Mouse (Mus musculus): Measurements from ENCODE around the gene Gins2. TPM values are rescaled to one million over a fixed set of nuclear protein-coding genes. Genes with fewer than 3 reads are reported as not detected.

The Gins2 gene
- polyA plus RNA-seq, 1 experiment from 2014 or later: 23.1 TPM

DNA sequence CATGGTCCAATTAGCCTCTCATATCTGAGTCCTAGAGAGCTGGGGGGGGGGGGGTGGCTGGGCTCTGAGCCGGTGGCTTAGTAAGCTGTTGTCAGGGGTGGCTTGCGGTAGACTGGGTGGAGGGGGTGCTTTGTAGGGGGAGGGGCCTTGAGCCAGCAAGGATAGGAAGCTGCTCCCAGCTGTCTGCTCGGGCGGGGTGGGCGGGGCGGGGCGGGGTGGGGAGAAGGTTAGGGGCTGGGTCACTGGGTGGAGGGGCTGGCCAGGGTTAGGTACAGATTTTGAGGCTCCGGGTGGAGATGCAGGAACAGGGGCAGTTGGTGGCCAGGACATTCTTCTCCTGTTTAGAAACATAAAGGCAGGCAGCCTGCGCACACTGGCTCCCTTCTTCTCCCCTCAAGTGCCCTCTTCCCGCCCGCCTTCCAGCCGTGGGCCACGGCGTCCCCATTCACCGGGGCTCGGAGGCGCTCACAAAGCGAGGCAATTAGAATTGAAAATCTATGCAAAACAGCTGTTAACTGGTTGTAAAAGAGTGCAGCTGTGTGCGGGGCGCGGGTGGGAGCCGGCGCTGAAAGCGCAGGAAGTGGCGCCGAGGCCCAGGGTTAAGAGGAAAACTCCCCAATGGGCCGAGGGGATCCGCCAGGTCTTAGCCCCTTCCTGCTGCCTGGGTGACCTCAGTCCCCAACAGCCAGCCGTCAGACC is 56.4 kb downstream of the Gins2 start:
- ATAC-seq: no peak
- Histone ChIP-seq H3K27ac (ENCODE audit: low read depth, low read length) (0 out of 2 replicates have a peak overlapping the region, but pooled peaks have one; percentile 15), H3K4me3 (ENCODE audit: low read depth, low read length) (no peak overlapping the region), H3K9ac (ENCODE audit: low read depth, low read length) (no peak overlapping the region), H3K9me3 (ENCODE audit: control insufficient read depth) (no peaks in the 10 kb centered on the region), H3K36me3 (ENCODE audit: control insufficient read depth, insufficient read depth) (no peaks in the 10 kb centered on the region), H3K4me1 (replicated peaks; ENCODE audit: control insufficient read depth, insufficient read depth, low read length) (peaks cover 19% of the 10 kb centered on the region), H3K4me2 (replicated peaks; ENCODE audit: low read depth) (peak overlapping the region; percentile 41), H3K27me3 (replicated peaks; ENCODE audit: control insufficient read depth, insufficient read depth, low read length) (no peaks in the 10 kb centered on the region; the same call in 1 of the 2 replicates)
- 20% methylated on average over 28 of the region's 29 CpGs for WGBS
- TF ChIP-seq CTCF (IDR thresholded peaks at IDR 0.05; ENCODE audit: low read depth): no peak

DNA sequence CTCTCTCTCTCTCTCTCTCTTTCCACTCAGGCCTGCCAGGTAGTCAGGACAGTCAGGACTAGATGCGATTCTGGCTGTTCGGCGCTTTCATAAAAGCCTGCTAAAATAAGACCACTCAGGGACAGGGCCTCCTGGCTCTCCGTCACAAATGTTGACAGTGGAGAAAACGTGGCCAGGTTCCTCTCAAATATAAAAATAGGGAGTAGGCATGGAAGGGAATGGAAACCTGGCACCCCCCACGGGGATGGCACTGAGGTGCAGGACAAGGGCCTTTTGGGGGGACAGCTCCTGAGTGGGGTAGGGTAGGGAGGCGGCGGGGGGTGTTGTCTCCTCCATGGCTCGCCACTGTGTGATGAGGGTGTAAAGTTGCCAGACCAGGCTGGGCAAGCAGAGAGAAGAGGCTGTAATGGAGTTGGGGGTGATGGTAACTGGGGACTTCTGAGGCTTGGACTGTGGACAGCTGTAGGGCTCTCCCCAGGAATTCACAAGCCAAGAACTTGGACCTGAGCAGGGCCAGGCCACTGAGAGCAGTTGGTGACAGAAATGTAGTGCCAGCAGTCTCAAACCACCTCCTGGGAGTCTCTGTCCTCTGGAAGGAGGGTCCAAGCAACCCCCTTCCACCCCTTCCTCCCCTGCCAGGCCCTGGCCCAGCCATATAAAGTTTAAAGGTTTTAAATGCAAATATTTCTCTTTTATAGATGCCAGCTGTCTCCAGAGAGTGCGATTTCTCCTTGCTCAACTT is 57.2 kb downstream of the Gins2 start:
- 0 out of 2 replicates have a peak overlapping the region, but pooled peaks have one; percentile 15 for H3K27ac ChIP-seq (ENCODE audit: low read depth, low read length)
- no peak overlapping the region for H3K9ac ChIP-seq (ENCODE audit: low read depth, low read length)
- no peak for ATAC-seq
- no peaks in the 10 kb centered on the region for H3K36me3 ChIP-seq (ENCODE audit: control insufficient read depth, insufficient read depth)
- TF ChIP-seq CTCF (IDR thresholded peaks at IDR 0.05; ENCODE audit: low read depth): no peak
- WGBS: 64% methylated on average over 10 of the region's 10 CpGs
- H3K4me3 ChIP-seq (ENCODE audit: low read depth, low read length): no peak overlapping the region
- peaks cover 19% of the 10 kb centered on the region for H3K4me1 ChIP-seq (replicated peaks; ENCODE audit: control insufficient read depth, insufficient read depth, low read length)
- H3K27me3 ChIP-seq (replicated peaks; ENCODE audit: control insufficient read depth, insufficient read depth, low read length): no peaks in the 10 kb centered on the region; the same call in 1 of the 2 replicates
- no peaks in the 10 kb centered on the region for H3K9me3 ChIP-seq (ENCODE audit: control insufficient read depth)
- H3K4me2 ChIP-seq (replicated peaks; ENCODE audit: low read depth): peak overlapping the region; percentile 41; the same call in 1 of the 2 replicates

DNA sequence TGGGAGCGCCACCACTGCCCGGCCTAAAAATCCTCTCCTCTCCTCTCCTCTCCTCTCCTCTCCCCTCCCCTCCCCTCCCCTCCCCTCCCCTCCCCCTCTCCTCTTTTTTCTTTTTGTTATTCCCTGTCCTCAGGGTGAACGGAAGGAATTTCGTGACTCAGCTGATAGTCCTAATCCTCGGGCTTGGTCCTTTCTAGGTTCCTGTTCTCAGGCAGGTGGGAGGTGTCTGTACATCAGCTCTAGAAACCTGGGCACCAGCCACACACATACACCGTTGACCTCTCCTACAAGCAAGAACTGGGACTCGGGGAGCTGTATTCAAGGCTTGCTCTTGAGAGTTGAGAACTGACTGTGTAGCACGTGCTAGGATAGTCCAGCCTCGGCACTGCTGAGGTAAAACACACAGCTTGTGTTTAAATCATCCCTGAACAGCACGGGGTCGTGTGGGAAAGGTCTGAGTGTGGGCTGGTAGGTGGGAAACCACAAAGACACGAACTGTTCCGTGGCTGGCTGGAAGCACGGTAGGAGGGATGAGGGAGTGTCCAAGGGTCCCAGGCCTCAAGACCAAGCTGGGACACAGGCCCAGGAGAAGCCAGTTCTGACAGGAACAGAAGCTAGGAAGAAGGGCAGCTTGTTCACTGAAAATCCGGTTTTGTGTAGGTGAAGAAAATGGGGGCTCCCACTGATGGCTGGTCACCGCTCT is 58.0 kb downstream of the Gins2 start:
- H3K4me1 ChIP-seq (replicated peaks; ENCODE audit: control insufficient read depth, insufficient read depth, low read length): peaks cover 17% of the 10 kb centered on the region
- no peaks in the 10 kb centered on the region; the same call in 1 of the 2 replicates for H3K27me3 ChIP-seq (replicated peaks; ENCODE audit: control insufficient read depth, insufficient read depth, low read length)
- TF ChIP-seq CTCF (IDR thresholded peaks at IDR 0.05; ENCODE audit: low read depth): no peak
- no peak overlapping the region for H3K27ac ChIP-seq (ENCODE audit: low read depth, low read length)
- no peaks in the 10 kb centered on the region for H3K9me3 ChIP-seq (ENCODE audit: control insufficient read depth)
- no peak overlapping the region for H3K4me3 ChIP-seq (ENCODE audit: low read depth, low read length)
- no peak overlapping the region for H3K4me2 ChIP-seq (replicated peaks; ENCODE audit: low read depth)
- no peak overlapping the region for H3K9ac ChIP-seq (ENCODE audit: low read depth, low read length)
- 77% methylated on average over 16 of the region's 16 CpGs for WGBS
- ATAC-seq: no peak
- no peaks in the 10 kb centered on the region for H3K36me3 ChIP-seq (ENCODE audit: control insufficient read depth, insufficient read depth)

DNA sequence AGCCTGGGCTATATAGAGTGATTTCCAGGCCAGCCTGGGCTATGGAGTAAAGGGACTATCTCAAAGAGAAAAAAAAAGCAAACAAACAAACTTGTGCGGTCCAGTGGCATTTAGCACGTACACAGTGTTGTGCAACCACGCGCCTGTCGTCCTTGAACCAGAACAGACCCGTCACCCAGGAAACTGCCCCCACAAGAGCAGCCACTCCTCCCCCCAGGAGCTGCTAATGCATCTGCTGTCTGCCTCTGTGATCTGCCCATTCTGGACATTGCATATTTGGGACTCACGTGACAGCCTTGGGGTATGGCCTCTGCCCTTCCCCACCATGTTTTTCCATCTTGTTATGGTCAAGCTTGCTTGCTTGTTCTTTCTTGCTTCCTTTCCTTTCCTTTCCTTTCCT is 59.9 kb downstream of the Gins2 start:
- H3K4me2 ChIP-seq (replicated peaks; ENCODE audit: low read depth): no peak overlapping the region
- H3K27me3 ChIP-seq (replicated peaks; ENCODE audit: control insufficient read depth, insufficient read depth, low read length): no peaks in the 10 kb centered on the region; the same call in 1 of the 2 replicates
- H3K4me1 ChIP-seq (replicated peaks; ENCODE audit: control insufficient read depth, insufficient read depth, low read length): peaks cover 20% of the 10 kb centered on the region
- no peak overlapping the region for H3K9ac ChIP-seq (ENCODE audit: low read depth, low read length)
- 44% methylated on average over 7 of the region's 7 CpGs for WGBS
- H3K9me3 ChIP-seq (ENCODE audit: control insufficient read depth): no peaks in the 10 kb centered on the region
- ATAC-seq: no peak
- no peak overlapping the region for H3K4me3 ChIP-seq (ENCODE audit: low read depth, low read length)
- no peaks in the 10 kb centered on the region for H3K36me3 ChIP-seq (ENCODE audit: control insufficient read depth, insufficient read depth)
- TF ChIP-seq CTCF (IDR thresholded peaks at IDR 0.05; ENCODE audit: low read depth): no peak
- H3K27ac ChIP-seq (ENCODE audit: low read depth, low read length): no peak overlapping the region

Small RNAs within 50 kb of the gene (microRNA-seq; reads per million reads assigned to microRNA genes)
- gene Mir7687: not detected

Other genes starting within 250 kb of the Gins2 start
- 3.9 and 4.0 TPM in 2 replicates for gene 1190005I06Rik, start 58.3 kb upstream of the Gins2 start, polyA plus RNA-seq (2015; fragmentation: Nextera tagmentation; extraction: Ambion mirVana)
- gene Gm27021, start 78.8 kb upstream of the Gins2 start, polyA plus RNA-seq (2015; fragmentation: Nextera tagmentation; extraction: Ambion mirVana): 1.0 and 1.9 TPM in 2 replicates
- gene Cox4i1, start 78.9 kb upstream of the Gins2 start, polyA plus RNA-seq (2015; fragmentation: Nextera tagmentation; extraction: Ambion mirVana): 2,406 and 2,420 TPM in 2 replicates
- 127 and 135 TPM in 2 replicates for gene Emc8, start 79.3 kb upstream of the Gins2 start, polyA plus RNA-seq (2015; fragmentation: Nextera tagmentation; extraction: Ambion mirVana)
- 79.5 and 92.3 TPM in 2 replicates for gene Irf8, start 147.1 kb upstream of the Gins2 start, polyA plus RNA-seq (2015; fragmentation: Nextera tagmentation; extraction: Ambion mirVana)

Data from intestine, postnatal 0 days (tissue).